Mouse (Mus musculus) intestine, embryonic 16.5 days (tissue): ENCODE data around the gene Tspan9. TPM values are rescaled to one million over a fixed set of nuclear protein-coding genes. Genes with fewer than 3 reads are reported as not detected.

ENCODE experiments used
- ATAC-seq: fragments of 200-750 bp; cut with Nextera tagmentation; 2 replicates; pipeline ENCODE4 v1.8.0; 2017; ENCODE audit warnings: moderate TSS enrichment, moderate library complexity
- H3K27ac ChIP-seq: fragments of 300-500 bp; sonication (generic); 2 replicates; pipeline ENCODE4 v1.5.1; 2014; ENCODE audit warnings: mild to moderate bottlenecking, low read length
- H3K27me3 ChIP-seq: fragments of 300-500 bp; sonication (generic); replicated peaks from 2 replicates; pipeline ENCODE4 v1.6.1; 2014; ENCODE audit warnings: low read length, control low read depth, mixed read lengths; ENCODE audit not compliant: control insufficient read depth, insufficient read depth
- H3K36me3 ChIP-seq: fragments of 300-500 bp; sonication (generic); 2 replicates; pipeline ENCODE4 v1.6.1; 2014; ENCODE audit warnings: low read length, control low read depth; ENCODE audit not compliant: control insufficient read depth, insufficient read depth
- H3K4me1 ChIP-seq: fragments of 300-500 bp; sonication (generic); 2 replicates; pipeline ENCODE4 v1.6.1; 2014; ENCODE audit warnings: low read length, control low read depth, mixed read lengths; ENCODE audit not compliant: control insufficient read depth, insufficient read depth
- H3K4me2 ChIP-seq: fragments of 300-500 bp; sonication (generic); 2 replicates; pipeline ENCODE4 v1.6.1; 2014; ENCODE audit warnings: low read depth, low read length, control low read depth
- H3K4me3 ChIP-seq: fragments of 300-500 bp; sonication (generic); 2 replicates; pipeline ENCODE4 v1.5.1; 2014; ENCODE audit warnings: mild to moderate bottlenecking, low read length
- H3K9ac ChIP-seq: fragments of 300-500 bp; sonication (generic); 2 replicates; pipeline ENCODE4 v1.6.1; 2014; ENCODE audit warnings: low read depth, low read length
- H3K9me3 ChIP-seq: fragments of 300-500 bp; sonication (generic); 2 replicates; pipeline ENCODE4 v1.6.1; 2016; ENCODE audit warnings: low read length, control low read depth; ENCODE audit not compliant: control insufficient read depth
- WGBS: fragments of 180-500 bp; shearing (Covaris S2); extraction: QIAGEN DNeasy Blood & Tissue Kit; methylation state at CpG from one replicate; pipeline ENCODE4 v1.1.7; 2014; 5-methylcytosine and 5-hydroxymethylcytosine counted together
- polyA plus RNA-seq: library from polyadenylated mRNA; unstranded; fragments of >200 nt; fragmentation: Nextera tagmentation; extraction: Ambion mirVana; gene quantifications from 2 replicates; pipeline ENCODE4 v1.2.1, GENCODE M21; 2015

Tspan9 gene
- polyA plus RNA-seq, 1 experiment from 2014 or later, result 94.1 TPM

DNA sequence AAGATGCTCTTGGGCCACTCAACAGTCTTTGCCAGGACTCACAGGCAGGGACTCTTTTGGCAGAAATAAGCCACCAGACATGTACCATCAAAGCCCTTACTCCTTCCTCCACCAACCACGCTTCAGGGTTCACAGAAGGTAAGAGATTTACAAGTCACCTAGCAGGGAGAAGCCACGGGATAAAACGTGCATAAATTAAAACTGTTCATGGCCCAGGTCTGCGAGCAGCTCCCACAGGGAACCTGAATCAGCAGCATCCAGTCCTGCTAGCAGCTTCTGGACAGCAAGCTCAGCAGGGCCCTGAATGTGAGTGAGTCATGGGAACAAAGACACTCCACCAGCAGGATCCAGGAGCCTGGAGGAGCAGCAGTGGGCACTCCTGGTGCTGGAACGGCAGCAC, 7.9 kb downstream of the Tspan9 start:
- Histone ChIP-seq H3K9me3 (no peaks in the 10 kb centered on the region), H3K27ac (no peak overlapping the region), H3K9ac (0 out of 2 replicates have a peak overlapping the region, but pooled peaks have one; percentile 12), H3K27me3 (no peaks in the 10 kb centered on the region), H3K4me2 (no peak overlapping the region), H3K4me1 (peaks cover 35% of the 10 kb centered on the region), H3K4me3 (no peak overlapping the region), H3K36me3 (no peaks in the 10 kb centered on the region)
- no peak for ATAC-seq
- 61% methylated on average over 5 of the region's 5 CpGs for WGBS

DNA sequence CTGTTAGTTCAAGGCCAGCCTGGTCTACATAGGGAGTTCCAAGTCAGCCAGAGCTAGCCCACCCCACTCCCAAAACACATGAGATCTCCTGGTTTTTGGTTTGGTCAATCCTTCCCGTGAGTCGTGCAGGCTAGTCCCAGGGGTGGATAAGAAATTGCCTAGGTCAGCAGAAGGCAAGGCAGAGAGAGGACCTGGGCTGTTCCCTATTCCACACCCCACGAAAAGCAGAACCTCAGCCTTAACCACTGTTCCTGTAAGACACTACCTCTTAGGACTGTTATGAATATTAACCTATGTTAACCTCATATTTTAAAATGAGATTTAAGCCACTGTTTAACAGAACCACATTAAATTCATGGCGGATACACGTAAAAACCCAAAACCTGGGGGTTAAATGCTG, 8.4 kb downstream of the Tspan9 start:
- Histone ChIP-seq H3K4me2 (no peak overlapping the region), H3K4me3 (no peak overlapping the region), H3K27me3 (no peaks in the 10 kb centered on the region), H3K9me3 (no peaks in the 10 kb centered on the region), H3K9ac (no peak overlapping the region), H3K36me3 (no peaks in the 10 kb centered on the region), H3K27ac (no peak overlapping the region), H3K4me1 (peaks cover 35% of the 10 kb centered on the region)
- no peak for ATAC-seq
- WGBS, result 72% methylated on average over 5 of the region's 5 CpGs

DNA sequence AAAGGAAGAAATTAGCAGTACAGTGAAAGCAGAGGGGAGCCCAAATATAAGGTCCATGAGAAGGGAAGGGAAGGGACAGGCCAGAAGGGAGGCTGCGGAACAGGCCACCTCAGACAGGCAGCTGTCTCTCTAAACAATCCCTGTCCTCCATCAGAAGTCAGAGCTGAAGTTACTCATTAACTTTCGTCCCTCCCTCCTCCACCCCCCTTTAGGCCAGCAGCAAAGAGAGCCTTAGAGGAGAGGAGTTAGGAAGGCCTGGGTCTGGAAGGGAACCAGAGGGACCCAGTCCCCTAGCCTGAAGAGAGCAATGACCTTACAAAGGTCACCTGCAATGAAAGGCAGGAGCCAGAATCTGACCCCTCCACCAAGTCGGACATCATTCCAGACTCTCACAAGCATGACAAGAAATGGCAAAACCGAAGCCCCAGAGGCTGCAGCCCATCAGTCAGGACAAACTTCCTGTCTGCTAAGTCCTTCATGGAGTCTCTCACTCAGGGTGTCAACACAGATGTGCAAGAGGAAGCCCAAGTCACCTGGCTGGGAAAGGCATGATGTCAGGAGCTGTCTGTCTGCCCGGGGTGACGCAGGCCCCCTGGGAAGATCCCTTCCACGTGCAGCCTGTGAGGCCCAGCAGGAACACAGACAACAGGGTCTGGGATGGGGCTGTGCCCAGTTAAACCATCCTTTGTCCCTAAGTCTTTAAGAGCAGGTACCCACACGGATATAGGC, 9.0 kb downstream of the Tspan9 start:
- Histone ChIP-seq H3K4me2 (peak overlapping the region; percentile 13), H3K27me3 (no peaks in the 10 kb centered on the region), H3K4me3 (no peak overlapping the region), H3K27ac (peak overlapping the region; percentile 83), H3K9me3 (no peaks in the 10 kb centered on the region), H3K36me3 (no peaks in the 10 kb centered on the region), H3K9ac (peak overlapping the region; percentile 6; the same call in 1 of the 2 replicates), H3K4me1 (peaks cover 35% of the 10 kb centered on the region)
- peak; percentile 88 for ATAC-seq
- WGBS, result 32% methylated on average over 8 of the region's 8 CpGs

DNA sequence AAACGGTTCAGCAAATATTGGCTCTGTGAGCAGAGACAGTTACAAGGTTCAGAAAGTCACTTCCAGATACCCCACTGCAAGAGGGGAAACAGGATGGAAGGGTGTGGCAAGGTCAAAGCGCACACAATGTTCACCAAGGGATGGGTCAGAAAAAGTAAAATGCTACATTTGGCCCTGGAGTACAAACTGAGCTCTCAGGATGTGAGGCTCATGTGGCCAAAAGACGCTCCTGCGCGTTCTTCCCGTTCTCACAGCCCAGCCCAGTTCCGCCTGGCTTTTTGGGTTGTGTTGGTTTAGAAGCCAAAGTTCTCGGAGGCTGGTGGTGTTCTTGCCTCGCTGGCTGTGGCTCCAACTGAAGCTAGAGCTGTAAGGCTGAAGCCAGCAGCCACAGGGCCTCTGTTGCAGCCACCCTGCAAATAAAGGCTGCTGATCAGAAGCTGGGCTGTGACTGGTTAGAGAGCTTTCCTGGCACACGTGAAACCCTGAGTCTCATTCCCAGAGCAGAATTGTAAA, 9.7 kb downstream of the Tspan9 start:
- Histone ChIP-seq H3K4me3 (no peak overlapping the region), H3K27ac (peak overlapping the region; percentile 83), H3K4me1 (peaks cover 35% of the 10 kb centered on the region), H3K4me2 (peak overlapping the region; percentile 13), H3K36me3 (no peaks in the 10 kb centered on the region), H3K9me3 (no peaks in the 10 kb centered on the region), H3K27me3 (no peaks in the 10 kb centered on the region), H3K9ac (peak overlapping the region; percentile 6; the same call in 1 of the 2 replicates)
- WGBS, result 55% methylated on average over 10 of the region's 10 CpGs
- ATAC-seq, result peak; percentile 75

DNA sequence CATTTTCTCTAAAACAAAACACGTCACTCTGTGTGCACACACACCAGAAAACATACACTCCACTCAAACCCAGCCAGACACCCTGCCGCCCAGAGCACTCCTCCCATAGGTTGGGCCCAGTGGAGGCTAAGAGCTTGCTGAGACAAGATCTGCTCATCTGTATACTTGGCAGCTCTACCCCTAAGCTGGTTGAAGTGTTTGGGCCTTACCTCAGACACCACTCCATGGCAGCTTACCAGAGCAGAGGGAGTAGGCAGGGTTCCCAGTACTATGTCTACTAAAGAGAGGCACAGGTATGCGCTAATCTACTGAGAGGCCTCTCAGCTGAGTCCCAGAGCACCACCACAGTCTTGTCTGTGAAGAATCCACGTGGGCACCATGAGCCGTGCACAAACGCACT, 10.8 kb downstream of the Tspan9 start:
- WGBS, result 79% methylated on average over 6 of the region's 6 CpGs
- H3K27me3 ChIP-seq, result no peaks in the 10 kb centered on the region
- no peak overlapping the region for H3K4me2 ChIP-seq
- no peak for ATAC-seq
- H3K27ac ChIP-seq, result 0 out of 2 replicates have a peak overlapping the region, but pooled peaks have one; percentile 29
- H3K36me3 ChIP-seq, result no peaks in the 10 kb centered on the region
- no peak overlapping the region for H3K9ac ChIP-seq
- H3K4me3 ChIP-seq, result no peak overlapping the region
- peaks cover 35% of the 10 kb centered on the region for H3K4me1 ChIP-seq
- H3K9me3 ChIP-seq, result no peaks in the 10 kb centered on the region

DNA sequence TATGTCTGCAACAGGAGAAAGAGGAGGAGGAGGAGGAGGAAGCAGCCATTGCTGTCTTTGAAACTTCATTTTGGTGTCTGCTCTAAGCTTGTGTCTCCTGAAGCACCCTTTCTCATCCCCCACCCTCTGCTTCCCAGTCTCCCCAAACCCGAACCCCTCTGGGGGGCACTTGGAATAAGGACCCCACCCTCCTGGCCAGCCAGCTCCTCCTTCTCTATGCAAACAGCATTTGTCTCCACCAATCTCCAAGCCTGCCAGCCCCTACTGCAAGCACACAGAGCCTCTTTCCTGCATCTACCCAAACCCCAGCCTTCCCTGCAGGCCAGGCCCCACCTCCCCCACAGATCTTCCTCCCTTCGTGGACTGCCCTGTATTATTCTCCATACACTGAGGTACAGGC, 12.0 kb downstream of the Tspan9 start:
- Histone ChIP-seq H3K4me3 (no peak overlapping the region), H3K36me3 (no peaks in the 10 kb centered on the region), H3K9ac (no peak overlapping the region), H3K4me1 (peaks cover 38% of the 10 kb centered on the region), H3K27me3 (no peaks in the 10 kb centered on the region), H3K9me3 (no peaks in the 10 kb centered on the region), H3K27ac (no peak overlapping the region), H3K4me2 (no peak overlapping the region)
- ATAC-seq, result no peak
- 48% methylated on average over 2 of the region's 2 CpGs for WGBS

DNA sequence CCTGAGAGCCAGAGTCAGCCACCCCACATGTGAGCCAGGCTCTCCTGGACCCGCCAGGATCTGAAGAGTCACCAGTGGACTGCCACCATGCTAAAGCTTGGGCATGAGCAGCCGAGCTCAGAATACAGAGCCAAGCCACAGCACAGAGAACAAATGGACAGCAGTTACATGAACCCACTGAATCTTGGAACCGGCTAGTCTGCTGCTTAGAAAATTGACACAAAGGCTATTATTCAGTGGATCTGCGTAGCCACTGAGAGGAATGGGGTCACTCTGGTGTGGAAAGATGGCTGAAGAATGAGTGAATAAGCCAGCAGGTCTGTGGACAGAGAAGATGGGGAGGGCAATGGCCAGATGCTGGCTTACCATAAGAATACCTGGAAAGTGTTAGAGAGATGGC, 12.7 kb downstream of the Tspan9 start:
- Histone ChIP-seq H3K4me3 (no peak overlapping the region), H3K9ac (no peak overlapping the region), H3K4me1 (peaks cover 35% of the 10 kb centered on the region), H3K27ac (no peak overlapping the region), H3K9me3 (no peaks in the 10 kb centered on the region), H3K36me3 (no peaks in the 10 kb centered on the region), H3K27me3 (no peaks in the 10 kb centered on the region), H3K4me2 (no peak overlapping the region)
- no peak for ATAC-seq
- WGBS, result 85% methylated on average over 4 of the region's 4 CpGs

DNA sequence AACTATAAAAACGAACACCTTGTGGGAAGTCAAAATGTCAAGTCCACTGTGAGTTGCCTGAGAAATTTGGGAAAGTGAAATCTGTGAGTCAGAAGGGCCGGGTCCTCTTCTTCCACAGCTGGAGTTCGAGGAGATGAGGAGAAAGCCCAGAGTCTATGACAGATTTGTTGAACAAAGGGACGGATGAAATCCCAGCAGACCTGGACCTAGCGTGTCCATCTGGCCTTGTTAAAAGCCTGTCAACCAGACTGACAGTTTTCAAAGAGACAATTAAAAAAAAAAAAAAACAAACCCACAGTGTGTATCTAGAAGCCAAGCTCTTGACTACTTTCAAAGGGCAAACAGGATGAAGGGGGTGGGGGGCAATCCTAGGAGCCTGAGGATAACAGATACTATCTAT, 14.0 kb downstream of the Tspan9 start:
- no peaks in the 10 kb centered on the region for H3K27me3 ChIP-seq
- H3K36me3 ChIP-seq, result no peaks in the 10 kb centered on the region
- H3K4me2 ChIP-seq, result no peak overlapping the region
- H3K9me3 ChIP-seq, result no peaks in the 10 kb centered on the region
- H3K4me3 ChIP-seq, result no peak overlapping the region
- no peak overlapping the region for H3K9ac ChIP-seq
- ATAC-seq, result no peak
- peaks cover 32% of the 10 kb centered on the region for H3K4me1 ChIP-seq
- no peak overlapping the region for H3K27ac ChIP-seq
- WGBS, result 65% methylated on average over 5 of the region's 5 CpGs

DNA sequence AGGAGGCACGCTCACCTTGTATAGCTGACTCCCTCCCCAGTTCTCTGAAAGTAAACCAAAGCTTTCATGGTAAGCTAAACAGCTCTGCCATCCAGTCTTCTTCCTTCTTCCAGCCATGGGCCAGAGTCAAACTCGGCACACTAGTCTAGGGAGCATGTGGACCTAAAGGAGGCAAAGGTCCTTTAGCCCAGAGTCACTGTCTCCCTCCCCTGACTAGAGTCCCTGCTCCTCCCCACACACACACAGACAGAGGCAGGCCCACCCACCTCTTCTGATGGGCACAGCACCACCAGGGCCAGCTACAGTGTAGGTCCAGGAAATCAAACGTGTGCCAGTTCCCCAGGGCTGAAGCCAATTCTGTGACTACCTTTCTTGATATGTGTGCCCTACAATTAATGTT, 16.1 kb downstream of the Tspan9 start:
- Histone ChIP-seq H3K27ac (no peak overlapping the region), H3K9me3 (no peaks in the 10 kb centered on the region), H3K4me1 (peaks cover 20% of the 10 kb centered on the region), H3K4me2 (no peak overlapping the region), H3K4me3 (no peak overlapping the region), H3K36me3 (no peaks in the 10 kb centered on the region), H3K27me3 (no peaks in the 10 kb centered on the region), H3K9ac (no peak overlapping the region)
- 72% methylated on average over 3 of the region's 3 CpGs for WGBS
- no peak for ATAC-seq
